Mouse (Mus musculus) hematopoietic stem cell, adult 5-6 weeks (primary cell): ENCODE results near the gene Nudt17. TPM values are rescaled to one million over a fixed set of nuclear protein-coding genes. Genes with fewer than 3 reads are reported as not detected.

Source experiments
- total RNA-seq: library from RNA; stranded (forward); fragments of 172-1452, 232-1000 nt; gene quantifications from 2 replicates; pipeline ENCODE4 v1.2.3, GENCODE M21; 2017

The Nudt17 gene
- total RNA-seq, 1 experiment from 2014 or later = not detected

Other genes starting within 250 kb of the Nudt17 start
- gene Hfe2, start 183.4 kb downstream of the Nudt17 start, total RNA-seq = not detected in 2 replicates
- 332 and 487 TPM in 2 replicates for gene Txnip, start 150.6 kb downstream of the Nudt17 start, total RNA-seq
- gene Gm16253, start 131.6 kb downstream of the Nudt17 start, total RNA-seq = not detected in 2 replicates
- 84.4 and 87.4 TPM in 2 replicates for gene Polr3gl, start 114.4 kb downstream of the Nudt17 start, total RNA-seq
- not detected in 2 replicates for gene Ankrd34a, start 111.9 kb downstream of the Nudt17 start, total RNA-seq
- 5.9 and 8.3 TPM in 2 replicates for gene Lix1l, start 107.4 kb downstream of the Nudt17 start, total RNA-seq
- gene Rbm8a, start 78.6 kb downstream of the Nudt17 start, total RNA-seq = 68.9 and 86.3 TPM in 2 replicates
- gene Pex11b, start 73.2 kb downstream of the Nudt17 start, total RNA-seq = 23.9 and 30.9 TPM in 2 replicates
- not detected in 2 replicates for gene Gm42957, start 73.1 kb downstream of the Nudt17 start, total RNA-seq
- 1.4 TPM in 1 of 2 replicates, not detected in the other for gene Itga10, start 63.0 kb downstream of the Nudt17 start, total RNA-seq
- gene Ankrd35, start 38.4 kb downstream of the Nudt17 start, total RNA-seq = 0.06 TPM in 1 of 2 replicates, not detected in the other
- gene Pias3, start 12.2 kb downstream of the Nudt17 start, total RNA-seq = 13.1 and 19.0 TPM in 2 replicates
- gene Polr3c, start 19.1 kb upstream of the Nudt17 start, total RNA-seq = 23.1 and 24.8 TPM in 2 replicates
- 78.4 and 100 TPM in 2 replicates for gene Rnf115, start 19.1 kb upstream of the Nudt17 start, total RNA-seq
- gene Pdzk1, start 120.7 kb upstream of the Nudt17 start, total RNA-seq = 0.45 and 2.3 TPM in 2 replicates
- 0.38 and 1.8 TPM in 2 replicates for gene Cd160, start 120.8 kb upstream of the Nudt17 start, total RNA-seq
- gene Gja5, start 196.1 kb upstream of the Nudt17 start, total RNA-seq = 0.19 TPM in 1 of 2 replicates, not detected in the other
- gene Gpr89, start 196.8 kb upstream of the Nudt17 start, total RNA-seq = 12.8 and 23.0 TPM in 2 replicates
- not detected in 2 replicates for gene Gja8, start 217.5 kb upstream of the Nudt17 start, total RNA-seq